Mouse (Mus musculus) ES-E14 (cell line): ENCODE measurements around the gene Nr1h2. TPM values are rescaled to one million over a fixed set of nuclear protein-coding genes. Genes with fewer than 3 reads are reported as not detected.

Experiments
- DNase-seq: peaks from one replicate; pipeline ENCODE4 v3.0.0-alpha.2; 2013; ENCODE audit warnings: low read depth, low spot score
- H3K27ac ChIP-seq: 2 replicates; pipeline ENCODE4 v1.5.1; 2012; ENCODE audit warnings: low read depth, mild to moderate bottlenecking, low read length, moderate library complexity, mixed read lengths; ENCODE audit not compliant: poor library complexity, insufficient read depth, severe bottlenecking
- H3K36me3 ChIP-seq: 2 replicates; pipeline ENCODE4 v1.6.1; 2012; ENCODE audit warnings: mild to moderate bottlenecking, low read length, moderate library complexity, mixed read lengths; ENCODE audit not compliant: control insufficient read depth, poor library complexity, insufficient read depth, severe bottlenecking
- H3K4me1 ChIP-seq, 2 experiments: fragments of 150-350 bp in 1 of 2; sonication (generic) in 1 of 2; 2 replicates each; pipeline ENCODE4 v1.6.1; 2012; ENCODE audit warnings: low read length in 2 of 2, mild to moderate bottlenecking in 1 of 2, mixed read lengths in 1 of 2; ENCODE audit not compliant: control insufficient read depth in 2 of 2, insufficient read depth in 2 of 2, poor library complexity in 1 of 2
- H3K4me3 ChIP-seq, 2 experiments: fragments of 150-350 bp in 1 of 2; sonication (generic) in 1 of 2; 2 replicates each; pipeline ENCODE4 v1.5.1; 2012; ENCODE audit warnings: low read length in 2 of 2, low read depth in 1 of 2, mild to moderate bottlenecking in 1 of 2, mixed read lengths in 1 of 2; ENCODE audit not compliant: insufficient read depth in 1 of 2, poor library complexity in 1 of 2, severe bottlenecking in 1 of 2
- H3K9ac ChIP-seq: 2 replicates; pipeline ENCODE4 v1.6.1; 2012; ENCODE audit warnings: low read depth, mild to moderate bottlenecking, low read length, mixed read lengths; ENCODE audit not compliant: poor library complexity, insufficient read depth, severe bottlenecking
- H3K9me3 ChIP-seq: fragments of 150-350 bp; sonication (generic); 2 replicates; pipeline ENCODE4 v1.6.1; 2012; ENCODE audit warnings: low read depth, mild to moderate bottlenecking, low read length; ENCODE audit not compliant: control insufficient read depth, insufficient read depth
- CHD2 ChIP-seq: IDR thresholded peaks from 2 replicates; pipeline ENCODE4 v1.6.1; 2014; ENCODE audit warnings: mild to moderate bottlenecking, low read depth, low read length, inconsistent platforms
- HCFC1 ChIP-seq: IDR thresholded peaks from 2 replicates; pipeline ENCODE4 v1.6.1; 2012; ENCODE audit warnings: low read length, inconsistent platforms, borderline replicate concordance; ENCODE audit not compliant: insufficient read depth
- MAFK ChIP-seq: IDR thresholded peaks from 2 replicates; pipeline ENCODE4 v1.6.1; 2014; ENCODE audit warnings: mild to moderate bottlenecking, low read depth, low read length, inconsistent platforms; ENCODE audit not compliant: insufficient read depth
- ZC3H11A ChIP-seq: IDR thresholded peaks from 2 replicates; pipeline ENCODE4 v1.6.1; 2012; ENCODE audit warnings: low read depth, mild to moderate bottlenecking, inconsistent platforms, low read length, borderline replicate concordance
- ZNF384 ChIP-seq: IDR thresholded peaks from 2 replicates; pipeline ENCODE4 v1.6.1; 2012; ENCODE audit warnings: low read depth, low read length, inconsistent platforms
- in situ Hi-C, 2 experiments: fragments of 600-800 bp; cut with MboI; formaldehyde crosslinking; loops; one replicate each; pipeline ENCODE4 v1.15.1; 2025; ENCODE audit warnings: low sequenced_read_pairs in 2 of 2, inconsistent platforms in 1 of 2; ENCODE audit not compliant: unreplicated experiment in 2 of 2
- total RNA-seq: library from RNA; depleted of rRNA; stranded (reverse); fragments of 300-350 nt; gene quantifications from 2 replicates; pipeline ENCODE4 v1.2.3, GENCODE M21; 2012

The Nr1h2 gene
- total RNA-seq, 1 experiment: 78.5 TPM

GRCm38 (mm10) chr7:44521710-44522109 is 32.0 kb downstream of the Nr1h2 start:
- Histone ChIP-seq H3K9ac (peak overlapping the region; percentile 75), H3K9me3 (no peaks in the 10 kb centered on the region), H3K36me3 (no peaks in the 10 kb centered on the region), H3K4me3 (peak overlapping the region; percentile 76 to 81), H3K4me1 (peaks cover 0 to 17% of the 10 kb centered on the region in 2 experiments; a peak in 2 of 4 replicates), H3K27ac (no peak overlapping the region; the same call in 1 of the 2 replicates)
- peak; percentile 62 for DNase-seq
- in situ Hi-C loops: no loop called here
- TF ChIP-seq HCFC1: no peak
- TF ChIP-seq ZC3H11A: peak; percentile 63; the same call in 1 of the 2 replicates
- TF ChIP-seq CHD2: no peak
- TF ChIP-seq MAFK: no peak
- TF ChIP-seq ZNF384: no peak

- no peak overlapping the region for H3K27ac ChIP-seq
- TF ChIP-seq ZNF384 (no peak), ZC3H11A (no peak), CHD2 (no peak), MAFK (no peak), HCFC1 (no peak)
- H3K36me3 ChIP-seq: no peaks in the 10 kb centered on the region
- no peaks in the 10 kb centered on the region for H3K9me3 ChIP-seq
- peaks cover 0 to 14% of the 10 kb centered on the region in 2 experiments; a peak in 2 of 4 replicates for H3K4me1 ChIP-seq
- in situ Hi-C loops: no loop called here
- no peak for DNase-seq
- no peak overlapping the region for H3K9ac ChIP-seq
- no peak overlapping the region for H3K4me3 ChIP-seq
Measured at GRCm38 (mm10) chr7:44520990-44521389, 32.8 kb downstream of the Nr1h2 start.

- H3K9me3 ChIP-seq: no peaks in the 10 kb centered on the region
- DNase-seq: peak; percentile 69
- no peak overlapping the region for H3K27ac ChIP-seq
- H3K4me1 ChIP-seq: peaks cover 0 to 11% of the 10 kb centered on the region in 2 experiments; a peak in 2 of 4 replicates
- H3K4me3 ChIP-seq: no peak overlapping the region
- H3K9ac ChIP-seq: no peak overlapping the region
- no peaks in the 10 kb centered on the region for H3K36me3 ChIP-seq
- in situ Hi-C loops: no loop called here
- TF ChIP-seq CHD2: no peak
- no peak for TF ChIP-seq HCFC1
- TF ChIP-seq ZC3H11A: peak; percentile 31; the same call in 1 of the 2 replicates
- TF ChIP-seq ZNF384: no peak
- TF ChIP-seq MAFK: no peak
Measured at GRCm38 (mm10) chr7:44519240-44519913, 34.4 kb downstream of the Nr1h2 start.

- H3K4me1 ChIP-seq: peaks cover 0 to 2% of the 10 kb centered on the region in 2 experiments; a peak in 1 of 4 replicates
- no peak overlapping the region for H3K4me3 ChIP-seq
- H3K27ac ChIP-seq: no peak overlapping the region
- no peak for DNase-seq
- TF ChIP-seq ZNF384 (no peak), MAFK (no peak), HCFC1 (no peak), CHD2 (no peak), ZC3H11A (no peak)
- in situ Hi-C loops: no loop called here
- H3K36me3 ChIP-seq: no peaks in the 10 kb centered on the region
- no peaks in the 10 kb centered on the region for H3K9me3 ChIP-seq
- no peak overlapping the region for H3K9ac ChIP-seq
Measured at GRCm38 (mm10) chr7:44507491-44507890, 46.3 kb downstream of the Nr1h2 start.
